Mouse (Mus musculus) c-Kit-positive CD71-positive TER-119-positive erythroid progenitor cells, embryonic 14.5 days (primary cell): ENCODE measurements around the gene P4hb.
"Not testable (repeated sequence)": the region's sequence is repeated elsewhere in the genome, so short reads cannot be mapped to it uniquely, and the experiment has no call there.

Experiments
- DNase-seq: peaks from one replicate; pipeline ENCODE4 v3.0.0-alpha.2; 2013; ENCODE audit warnings: low spot score

The P4hb gene

DNA sequence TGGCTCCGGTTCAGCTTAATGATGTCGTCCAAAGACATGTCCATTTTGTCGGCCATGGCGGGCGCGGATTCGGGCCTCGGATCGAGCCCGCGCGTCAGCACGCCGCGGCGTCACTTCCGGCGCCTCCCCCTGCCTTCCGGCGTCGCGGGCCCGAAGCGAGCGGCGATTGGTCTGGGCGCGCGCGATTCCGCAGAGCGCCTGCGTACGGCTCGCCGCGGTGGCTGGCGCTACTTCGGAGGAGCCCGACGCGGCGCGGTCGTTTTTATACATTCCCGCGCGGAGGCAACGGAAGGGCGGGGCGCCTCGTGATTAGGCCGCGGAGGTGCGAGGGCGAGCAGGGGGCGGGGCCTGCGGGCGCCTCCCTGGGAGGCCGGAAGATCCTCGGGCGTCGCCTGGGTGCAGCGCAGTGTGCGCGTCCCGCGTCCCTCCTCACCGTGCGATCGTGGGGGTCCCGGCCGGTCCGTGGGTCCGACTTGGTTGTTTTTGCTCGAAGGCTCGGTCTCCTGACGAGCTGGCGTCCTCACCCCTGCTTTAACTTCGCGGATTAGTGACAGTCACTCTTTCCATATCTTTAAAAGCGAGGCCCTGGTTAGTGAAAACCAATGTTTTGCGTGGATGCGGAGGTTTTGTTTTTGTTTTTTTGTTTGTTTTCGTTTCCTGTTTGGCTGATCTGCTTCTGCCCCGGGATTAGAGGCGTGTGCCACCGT, 25.4 kb upstream of the P4hb start, which contains the start of the genes Alyref and Anapc11:
Gene Alyref, minus strand, starts transcription at position 83 of the 707 bp plus-strand sequence.
Gene Anapc11, plus strand, starts transcription at position 139 of the 707 bp plus-strand sequence.
- DNase-seq = peak; percentile 93

DNA sequence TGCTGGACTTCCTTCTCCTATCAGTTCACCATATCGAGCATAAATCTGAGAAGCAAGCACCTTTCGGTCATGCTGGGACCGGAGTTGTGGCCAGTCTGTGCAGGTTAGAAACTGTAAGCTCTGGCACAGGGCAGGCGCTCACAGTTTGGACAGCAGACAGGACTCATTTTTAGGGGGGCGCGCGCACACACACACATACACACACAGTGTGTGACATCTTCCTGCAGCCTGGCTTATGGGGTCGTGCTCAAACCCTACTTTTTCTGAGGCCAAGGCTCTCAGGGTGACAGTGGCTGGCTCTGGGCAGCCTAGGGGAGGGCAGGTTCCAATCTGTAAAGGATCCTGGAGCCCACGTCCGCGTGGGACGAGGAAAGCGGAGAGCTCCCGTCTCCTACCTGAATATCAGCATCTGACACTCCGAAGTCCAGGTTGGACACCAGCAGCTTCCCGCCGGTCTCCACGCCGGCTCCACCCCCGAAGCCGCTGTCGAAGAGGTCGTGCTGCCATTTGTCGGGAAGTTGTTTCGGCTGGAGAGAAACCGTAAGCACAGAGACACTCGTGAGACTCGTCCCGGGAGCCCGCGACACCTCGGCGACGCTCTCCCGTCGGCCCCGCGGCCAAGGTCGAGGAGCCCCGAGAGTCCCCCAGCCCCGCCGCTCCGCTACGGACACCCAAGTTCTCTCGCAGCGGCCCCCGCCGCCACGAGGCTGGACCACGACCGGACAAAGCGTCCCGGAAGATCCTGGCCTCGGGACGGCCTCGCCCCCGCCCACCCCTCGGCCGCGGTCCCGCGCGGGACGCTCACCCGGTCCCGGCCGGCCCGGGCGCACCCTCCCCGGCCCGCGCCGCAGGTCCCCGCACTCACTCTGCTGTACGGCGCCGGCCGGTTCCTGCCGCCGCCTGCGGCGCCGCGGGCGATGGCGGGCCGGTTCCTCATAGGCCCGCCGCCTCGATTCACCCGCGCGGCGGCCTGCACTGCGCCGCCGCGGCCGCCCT, 24.5 kb upstream of the P4hb start:
- DNase-seq = no peak

DNA sequence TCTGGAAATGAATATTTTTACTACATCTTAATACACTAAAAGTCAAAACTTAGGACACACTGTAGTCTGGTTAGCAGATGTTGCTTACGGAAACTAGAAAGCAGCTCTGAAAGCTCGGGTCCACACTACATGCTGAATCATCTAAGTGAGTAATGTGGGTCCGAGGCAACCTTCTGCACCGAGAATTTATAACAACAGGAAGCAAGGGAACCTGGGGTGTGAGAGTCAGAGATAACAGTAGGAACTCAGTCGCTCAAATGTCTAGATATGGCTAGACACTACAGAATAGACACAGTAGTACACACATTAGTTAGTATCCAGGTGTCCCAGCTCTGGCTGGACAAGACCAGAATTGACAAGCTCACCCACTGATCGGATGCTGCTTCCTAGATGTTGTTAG, 15.5 kb upstream of the P4hb start:
- no peak for DNase-seq

DNA sequence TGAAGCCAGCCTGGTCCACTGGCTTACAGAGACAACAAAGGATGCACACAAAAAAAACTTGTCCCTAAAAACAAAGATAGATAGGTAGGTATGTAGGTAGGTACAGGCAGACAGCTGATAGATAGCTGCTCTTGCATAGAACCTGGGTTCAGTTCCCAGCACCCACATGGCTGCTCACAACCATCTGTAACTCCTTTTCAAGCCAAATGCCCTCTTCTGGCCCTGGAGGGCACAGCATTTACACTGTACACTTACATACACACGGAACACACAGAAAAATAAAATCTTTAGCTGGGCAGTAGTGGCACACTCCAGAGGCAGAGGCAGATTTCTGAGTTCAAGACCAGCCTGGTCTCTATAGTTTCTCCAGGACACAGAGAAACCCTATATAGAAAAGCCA, 10.9 kb upstream of the P4hb start:
- no peak for DNase-seq

GRCm38 (mm10) chr11:120582982-120583293, 9.9 kb upstream of the P4hb start:
- not testable (repeated sequence) for DNase-seq

GRCm38 (mm10) chr11:120582268-120582981, 9.4 kb upstream of the P4hb start:
- peak; percentile 72 for DNase-seq

DNA sequence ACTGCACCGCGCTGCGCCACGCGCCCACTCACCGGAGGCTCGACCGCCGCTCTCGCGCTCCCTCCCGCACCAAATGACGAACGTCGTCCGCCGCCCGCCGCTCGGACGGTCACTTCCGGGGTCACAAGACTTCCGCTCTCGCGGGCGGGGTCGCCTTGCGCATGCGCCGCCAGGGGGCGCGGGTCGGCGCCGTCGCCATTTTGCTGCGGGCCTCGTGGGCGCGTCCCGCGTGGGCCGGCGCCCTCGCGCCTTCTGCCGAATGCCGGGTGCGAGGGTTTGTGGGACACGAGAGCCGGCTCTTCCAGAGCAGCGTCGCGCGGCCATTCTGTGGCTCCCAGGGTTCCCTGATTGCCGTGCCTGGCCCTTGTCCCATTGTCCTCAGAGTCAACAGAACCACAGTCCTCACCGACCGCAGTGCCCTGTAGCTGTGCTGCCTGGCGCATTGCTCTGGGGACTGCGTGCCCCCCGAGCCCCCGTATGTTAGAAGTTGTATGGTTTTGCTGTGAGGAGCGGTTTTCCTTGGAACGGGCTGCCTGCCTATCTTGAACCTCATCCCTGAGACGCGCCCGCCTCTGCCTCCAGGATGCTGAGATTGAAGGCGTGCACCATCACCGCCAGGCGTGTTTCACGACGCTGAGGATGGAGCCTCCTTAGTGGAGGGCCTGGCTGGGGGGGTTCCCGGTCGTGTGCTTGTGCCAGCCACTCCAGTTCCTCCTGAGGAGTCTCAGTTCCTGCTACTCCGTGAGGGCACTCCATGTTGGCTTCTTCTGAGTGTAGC, 8.6 kb upstream of the P4hb start, which contains the start of gene Arhgdia:
Gene Arhgdia, minus strand, starts transcription at position 135 of the 778 bp plus-strand sequence.
- DNase-seq = peak; percentile 70

DNA sequence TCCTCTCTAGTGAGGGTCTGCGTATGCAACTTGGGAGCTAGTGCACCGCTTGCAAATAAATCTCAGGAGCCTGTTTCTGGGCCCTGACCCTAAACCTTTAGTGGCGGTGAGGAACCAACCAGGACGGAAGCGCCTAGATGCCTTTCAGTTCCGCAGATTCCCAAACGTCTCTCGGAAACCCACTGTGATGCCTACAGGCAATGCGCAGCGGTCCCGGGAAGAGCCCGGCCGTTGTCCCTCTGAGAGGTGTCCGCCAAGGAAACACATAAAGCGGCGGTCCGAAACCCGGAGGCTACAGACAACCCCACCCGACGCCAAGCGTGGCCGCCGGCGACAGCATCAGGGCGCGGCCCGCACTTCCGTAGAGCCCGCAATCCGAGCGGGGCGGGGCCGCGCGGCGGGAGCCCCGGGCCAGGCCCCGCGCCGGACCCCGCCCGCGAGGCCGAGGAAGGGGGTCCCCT, 7.8 kb upstream of the P4hb start:
- no peak for DNase-seq

DNA sequence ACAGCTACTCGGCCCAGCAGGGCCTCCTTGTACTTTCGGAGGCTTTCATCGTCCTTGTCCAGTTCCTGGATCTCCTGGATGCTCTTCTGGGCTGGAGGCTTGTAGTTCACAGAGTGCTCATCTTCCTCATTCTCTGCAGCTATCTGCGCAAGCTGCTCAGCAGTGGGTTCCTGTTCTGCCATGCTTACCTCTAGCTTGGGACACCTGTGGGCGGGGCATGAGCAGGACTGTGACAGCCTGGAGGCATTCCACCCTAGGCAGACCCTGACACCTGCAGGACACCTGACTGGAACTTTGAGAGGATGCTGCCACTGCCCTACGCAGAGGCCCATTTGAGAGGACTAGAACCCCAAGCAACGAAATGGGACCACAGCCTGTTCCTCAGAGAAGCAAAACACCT, 7.1 kb upstream of the P4hb start:
- DNase-seq = no peak

DNA sequence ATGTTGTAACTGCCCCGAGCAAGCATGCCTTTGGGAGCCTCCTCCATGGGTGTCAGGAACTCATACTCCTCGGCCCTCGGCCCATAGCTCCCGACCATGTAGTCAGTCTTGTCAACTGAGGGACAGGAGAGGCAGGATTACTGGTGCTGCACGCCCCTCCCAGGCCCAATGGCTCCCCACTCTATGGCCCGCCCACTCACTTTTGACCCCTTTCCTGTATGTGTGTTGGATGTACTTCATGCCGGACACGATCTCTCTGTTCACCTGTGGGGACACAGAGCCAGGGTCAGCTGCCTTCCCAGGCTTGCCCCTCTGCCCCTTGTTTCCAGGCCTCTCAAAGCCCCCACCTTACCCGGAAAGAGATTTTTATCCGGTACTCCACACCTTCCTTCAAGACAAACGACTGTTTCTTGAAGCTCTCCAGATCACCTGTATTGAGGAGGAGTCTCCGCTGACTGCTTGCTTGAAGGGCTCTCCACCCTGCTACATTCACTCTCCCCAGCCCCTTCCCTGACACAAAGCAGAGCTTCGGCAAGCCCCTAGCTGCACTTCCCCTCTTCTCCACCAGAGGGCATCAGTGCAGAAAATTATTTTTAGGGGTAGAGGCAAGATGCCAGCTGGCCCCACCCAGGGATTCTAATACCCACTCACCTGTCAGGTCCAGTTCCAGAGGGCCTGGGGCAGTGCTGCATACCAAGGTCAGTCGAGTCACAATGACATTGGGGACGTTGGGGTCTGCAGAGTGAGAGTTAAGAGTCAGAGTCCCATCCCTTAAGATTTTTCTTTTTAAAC, 6.5 kb upstream of the P4hb start:
- DNase-seq = peak; percentile 75

- no peak for DNase-seq
Observed at GRCm38 (mm10) chr11:120578694-120579243, 5.7 kb upstream of the P4hb start.

DNA sequence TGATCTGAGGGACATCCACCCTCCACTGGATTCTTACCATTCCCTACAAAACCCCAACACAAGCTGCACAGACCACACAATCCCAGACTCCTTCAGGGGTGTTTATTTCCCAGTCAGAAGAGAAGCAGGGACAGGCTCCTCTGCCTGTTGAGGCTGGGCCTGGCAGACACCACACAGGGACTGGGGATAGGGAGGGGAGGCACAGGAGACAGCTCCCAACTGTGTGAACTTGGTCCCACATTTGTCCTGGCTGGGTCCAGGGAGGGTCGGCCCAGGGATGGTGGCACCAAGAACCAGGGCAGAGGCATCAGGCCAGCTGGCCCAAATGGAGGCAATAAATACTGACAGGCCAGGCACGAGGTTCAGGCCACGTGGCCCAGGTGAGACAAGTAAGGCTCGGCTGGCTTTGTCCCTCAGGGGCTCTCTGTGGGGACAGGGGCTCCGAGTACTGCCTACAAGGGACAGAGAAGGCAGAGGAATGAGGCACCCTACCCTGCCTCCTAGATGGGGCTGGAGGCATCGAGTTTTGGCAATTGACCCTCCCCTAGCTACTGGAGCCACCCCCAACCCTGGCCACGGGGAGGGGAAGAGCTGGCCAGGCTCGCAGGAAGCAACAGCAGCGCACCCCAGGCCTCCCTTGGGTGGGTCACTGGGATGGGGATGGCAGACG, 5.1 kb upstream of the P4hb start:
- DNase-seq = no peak

GRCm38 (mm10) chr11:120577211-120578023, 4.4 kb upstream of the P4hb start:
- no peak for DNase-seq

DNA sequence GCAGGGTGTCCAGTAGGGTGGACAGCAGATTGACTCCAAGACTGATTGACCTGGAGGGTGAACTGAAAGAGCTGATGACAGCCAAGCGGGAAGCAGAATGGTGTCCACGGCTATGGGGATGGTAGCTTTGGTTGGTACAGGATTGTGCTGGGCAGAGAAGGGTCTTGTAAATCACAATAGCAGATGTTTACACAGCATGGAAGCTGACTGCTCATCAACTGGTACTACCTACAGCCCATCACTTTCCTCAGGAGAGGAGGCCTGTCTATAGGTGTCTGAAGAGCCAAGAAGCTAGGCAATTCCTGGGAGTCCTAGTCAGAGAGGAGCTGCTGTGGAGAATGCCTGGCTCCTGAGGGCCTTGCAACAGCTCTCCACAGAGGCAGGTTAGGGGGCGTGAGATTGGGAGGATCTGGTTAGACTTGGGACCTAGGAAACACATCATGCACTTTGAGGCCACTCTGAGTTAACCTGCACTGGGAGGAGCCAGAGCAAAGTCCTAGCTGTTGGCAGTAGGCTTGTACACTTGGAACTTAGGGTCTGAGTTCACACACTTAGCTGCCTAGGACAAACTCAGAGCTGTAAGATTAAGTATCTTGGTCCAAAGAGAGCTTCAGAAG, 3.4 kb upstream of the P4hb start:
- DNase-seq = no peak

DNA sequence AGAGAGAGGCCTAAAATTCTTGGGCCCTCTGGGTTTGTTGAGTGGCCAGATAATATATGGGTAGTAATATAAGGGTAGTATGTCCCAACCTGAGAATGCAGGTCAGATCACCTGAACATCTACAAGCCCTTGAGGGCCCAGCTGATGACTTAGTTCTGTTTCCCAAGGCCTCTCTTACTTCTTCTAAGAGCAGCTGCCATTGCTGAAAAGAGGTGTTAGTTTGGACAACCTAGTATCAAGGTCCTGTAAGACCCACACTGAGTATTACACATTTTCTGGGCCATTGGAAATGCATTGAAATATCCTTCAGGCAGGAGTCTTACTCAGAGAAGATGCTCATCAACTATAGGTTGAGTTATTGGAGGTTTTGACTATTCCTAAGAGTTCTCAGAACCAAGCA, 2.9 kb upstream of the P4hb start:
- no peak for DNase-seq

DNA sequence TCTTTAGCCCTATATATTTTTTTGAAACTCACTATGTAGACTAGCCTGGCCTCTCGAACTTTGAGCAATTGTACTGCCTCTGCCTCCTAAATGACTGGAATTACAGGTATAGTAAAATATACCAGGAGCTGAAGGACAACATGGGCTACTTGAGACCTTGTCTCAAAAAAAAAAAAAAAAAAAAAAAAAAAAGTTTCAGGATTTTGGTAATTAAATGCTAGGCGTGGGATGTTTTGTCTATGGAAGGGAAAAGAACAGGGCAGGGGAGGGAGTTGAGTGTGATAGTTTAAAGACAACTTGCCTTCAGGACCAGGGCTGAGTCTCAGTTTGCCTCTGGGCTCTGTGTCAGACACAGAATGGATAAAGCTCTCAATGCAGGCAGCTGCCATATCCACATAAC, 2.0 kb upstream of the P4hb start:
- no peak for DNase-seq

DNA sequence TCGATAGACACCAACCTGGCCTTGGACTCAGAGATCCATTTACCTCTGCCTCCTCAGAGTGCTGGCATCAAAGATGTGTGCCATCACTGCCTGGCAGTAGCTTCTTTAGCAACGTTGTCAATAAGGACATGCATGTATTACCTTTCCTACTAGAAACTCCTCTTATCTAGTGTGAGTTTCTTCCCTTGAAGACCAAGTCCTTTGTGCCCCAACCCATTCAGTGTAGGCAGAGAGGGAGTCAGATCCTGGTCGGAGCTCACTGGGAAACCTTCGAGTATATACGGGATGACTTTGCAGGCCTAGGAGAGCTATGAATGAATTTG, 1.2 kb upstream of the P4hb start:
- no peak for DNase-seq

DNA sequence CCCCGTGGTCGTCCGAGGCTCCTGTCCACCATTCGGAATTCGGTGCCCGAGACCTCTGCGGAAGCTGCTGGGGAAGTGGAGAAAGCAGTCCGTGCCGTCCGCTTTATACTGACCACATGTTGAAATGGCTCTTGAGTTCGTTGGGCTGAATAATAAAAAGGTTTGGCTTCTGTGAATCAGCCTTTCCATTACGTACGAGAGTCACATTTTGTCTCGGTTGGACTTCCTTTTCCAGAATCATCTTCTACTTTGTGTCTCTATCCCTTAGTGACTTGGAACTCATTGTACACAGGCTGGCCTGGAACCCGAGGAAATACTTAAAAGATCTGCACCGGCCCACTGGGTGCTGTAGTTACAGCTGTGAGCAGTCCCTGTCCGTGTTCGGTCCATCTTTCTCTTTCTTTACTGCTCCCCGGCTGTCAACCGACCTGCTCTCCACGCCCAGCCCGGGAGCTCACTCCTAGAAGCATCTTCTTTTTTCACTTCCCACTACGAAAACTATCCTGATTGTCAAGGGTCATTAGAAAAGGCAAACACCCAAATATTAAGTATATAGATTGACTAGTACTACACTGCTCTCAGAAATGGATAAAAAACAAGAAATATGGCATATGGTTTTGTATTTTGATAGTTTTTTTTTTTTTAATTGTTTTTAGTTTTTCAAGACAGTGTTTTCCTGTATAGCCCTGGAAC, 678 bp upstream of the P4hb start:
- no peak for DNase-seq
